ENCODE assay signal across 8 mouse cellular contexts in the genomic region with DNA sequence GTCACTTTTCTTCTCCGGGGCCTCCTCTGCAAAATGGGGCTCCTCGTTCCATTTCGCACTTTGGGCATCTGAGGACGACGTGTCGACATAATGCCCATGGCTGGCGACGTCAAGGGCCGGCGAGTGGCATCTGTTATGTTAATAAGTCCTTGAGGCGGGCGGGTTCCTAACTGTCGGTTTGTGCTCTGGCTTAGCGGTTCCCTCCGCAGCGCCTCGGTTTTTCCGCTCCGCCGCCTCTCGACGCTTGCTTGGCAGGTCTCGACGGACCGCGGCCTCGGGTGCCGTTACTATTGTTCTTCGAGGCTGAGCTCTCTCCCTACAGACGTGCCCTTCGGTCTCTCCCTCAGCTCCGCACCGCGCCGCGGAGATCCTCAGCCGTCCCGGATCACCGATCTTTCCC. TPM values are rescaled to one million over a fixed set of nuclear protein-coding genes. Genes with fewer than 3 reads are reported as not detected.
DNase-seq lines count a peak whose midpoint lies in the region; ATAC-seq and TF ChIP-seq lines count a peak whose summit lies in the region.

A gene (plus strand): TSS at position 133 of the 400 bp plus-strand sequence.

- H3K79me2 ChIP-seq in MEL (ENCODE audit: control insufficient read depth, insufficient read depth, low read length, poor library complexity), result peaks cover 38% of the 10 kb centered on the region

- H3K4me3 ChIP-seq in cerebellum, adult 2 months (replicated peaks; ENCODE audit: insufficient read depth, low read depth, low read length), result peak within 1 kb of the TSS; percentile 67
- peak within 1 kb of the TSS; percentile 94 to 97 for H3K4me3 ChIP-seq in MEL (ENCODE audit: control insufficient read depth in 1 of 2, insufficient read depth in 1 of 2, low read depth in 2 of 2, low read length in 2 of 2)
- H3K4me3 ChIP-seq in forebrain, embryonic 14.5 days (ENCODE audit: low read depth, low read length), result peak within 1 kb of the TSS; percentile 96
- H3K4me3 ChIP-seq in hindbrain, embryonic 12.5 days, result peak within 1 kb of the TSS; percentile 100
- H3K4me3 ChIP-seq in liver, embryonic 14.5 days (ENCODE audit: insufficient read depth in 1 of 2, low read depth in 2 of 2, low read length in 2 of 2), result peak within 1 kb of the TSS; percentile 69 to 79

- TF ChIP-seq RAD21 in MEL (IDR thresholded peaks at IDR 0.05; ENCODE audit: low read depth, low read length), result no peak

- H3K4me2 ChIP-seq in forebrain, embryonic 14.5 days (ENCODE audit: low read length), result peak within 1 kb of the TSS; percentile 63
- H3K4me2 ChIP-seq in hindbrain, embryonic 12.5 days (replicated peaks), result peak within 1 kb of the TSS; percentile 84
- peak within 1 kb of the TSS; percentile 84 for H3K4me2 ChIP-seq in liver, embryonic 14.5 days (ENCODE audit: low read depth)

- no peak for TF ChIP-seq POLR2A in cerebellum, adult 2 months (IDR thresholded peaks at IDR 0.05; ENCODE audit: borderline replicate concordance, insufficient read depth, low read length)
- TF ChIP-seq POLR2A in MEL (IDR thresholded peaks at IDR 0.05; ENCODE audit: control insufficient read depth in 1 of 2, insufficient read depth in 1 of 2, low read depth in 1 of 2, low read length in 2 of 2, poor library complexity in 1 of 2), result no peak

- H3K9ac ChIP-seq in MEL (ENCODE audit: control insufficient read depth, low read depth, low read length, poor library complexity, severe bottlenecking), result peak within 1 kb of the TSS; percentile 87
- peak within 1 kb of the TSS; percentile 99 for H3K9ac ChIP-seq in forebrain, embryonic 14.5 days (ENCODE audit: low read length)
- peak within 1 kb of the TSS; percentile 100 for H3K9ac ChIP-seq in hindbrain, embryonic 12.5 days
- peak within 1 kb of the TSS; percentile 82 for H3K9ac ChIP-seq in liver, embryonic 14.5 days (replicated peaks)

- H3K27ac ChIP-seq in cerebellum, adult 2 months (ENCODE audit: insufficient read depth, low read length), result peak within 1 kb of the TSS; percentile 82
- peak within 1 kb of the TSS; percentile 63 for H3K27ac ChIP-seq in MEL (ENCODE audit: control insufficient read depth, low read depth, low read length)
- H3K27ac ChIP-seq in forebrain, embryonic 14.5 days (ENCODE audit: low read depth, low read length), result peak within 1 kb of the TSS; percentile 92
- H3K27ac ChIP-seq in hindbrain, embryonic 12.5 days, result peak within 1 kb of the TSS; percentile 95
- peak within 1 kb of the TSS; percentile 34 for H3K27ac ChIP-seq in liver, embryonic 14.5 days

- no peak for DNase-seq in cerebellum, adult 2 months
- no peak for DNase-seq in cerebellum, postnatal 10 days
- no peak for DNase-seq in MEL (ENCODE audit: low read depth, low spot score)
- DNase-seq in forebrain, embryonic 14.5 days (ENCODE audit: low spot score), result no peak
- DNase-seq in liver, embryonic 14.5 days (ENCODE audit: low read depth in 3 of 3, low spot score in 3 of 3), result peak in 1 of 3 experiments; percentile 46
- DNase-seq in thymus, postnatal 4 days, result no peak
- DNase-seq in natural killer cell, adult 2 months (ENCODE audit: low spot score in 2 of 2), result no peak

- H3K4me1 ChIP-seq in cerebellum, adult 2 months (ENCODE audit: control insufficient read depth, insufficient read depth, low read length), result peaks cover 6% of the 10 kb centered on the region; the same call in 1 of the 2 replicates
- H3K4me1 ChIP-seq in MEL (ENCODE audit: control insufficient read depth in 1 of 2, insufficient read depth in 2 of 2, low read length in 2 of 2), result peaks cover 0 to 26% of the 10 kb centered on the region in 2 experiments; a peak in 3 of 4 replicates
- peaks cover 27% of the 10 kb centered on the region for H3K4me1 ChIP-seq in forebrain, embryonic 14.5 days (ENCODE audit: control insufficient read depth, insufficient read depth, low read length)
- H3K4me1 ChIP-seq in hindbrain, embryonic 12.5 days, result peaks cover 30% of the 10 kb centered on the region
- H3K4me1 ChIP-seq in liver, embryonic 14.5 days (replicated peaks; ENCODE audit: control insufficient read depth in 2 of 2, insufficient read depth in 2 of 2, low read length in 1 of 2), result peaks cover 7 to 15% of the 10 kb centered on the region in 2 experiments

- no peaks in the 10 kb centered on the region for H3K27me3 ChIP-seq in cerebellum, adult 2 months (ENCODE audit: control insufficient read depth, insufficient read depth, low read length)
- no peaks in the 10 kb centered on the region for H3K27me3 ChIP-seq in MEL (ENCODE audit: control insufficient read depth in 1 of 2, insufficient read depth in 2 of 2, low read length in 2 of 2)
- H3K27me3 ChIP-seq in forebrain, embryonic 14.5 days (replicated peaks; ENCODE audit: control insufficient read depth, insufficient read depth, low read length), result no peaks in the 10 kb centered on the region
- H3K27me3 ChIP-seq in hindbrain, embryonic 12.5 days, result no peaks in the 10 kb centered on the region
- H3K27me3 ChIP-seq in liver, embryonic 14.5 days (ENCODE audit: control insufficient read depth, insufficient read depth, low read length), result peaks cover 7% of the 10 kb centered on the region

- no peaks in the 10 kb centered on the region for H3K9me3 ChIP-seq in MEL (replicated peaks; ENCODE audit: insufficient read depth, low read length)
- no peaks in the 10 kb centered on the region for H3K9me3 ChIP-seq in forebrain, embryonic 14.5 days (replicated peaks; ENCODE audit: control insufficient read depth, low read length)
- H3K9me3 ChIP-seq in hindbrain, embryonic 12.5 days (replicated peaks), result no peaks in the 10 kb centered on the region
- H3K9me3 ChIP-seq in liver, embryonic 14.5 days (ENCODE audit: control insufficient read depth, low read length), result no peaks in the 10 kb centered on the region

- no peak for ATAC-seq in forebrain, embryonic 14.5 days
- peak; percentile 71 for ATAC-seq in hindbrain, embryonic 12.5 days (ENCODE audit: low FRiP score)
- ATAC-seq in liver, embryonic 14.5 days (ENCODE audit: insufficient read depth), result peak; percentile 62

- H3K36me3 ChIP-seq in MEL (ENCODE audit: control insufficient read depth in 1 of 2, insufficient read depth in 2 of 2, low read length in 2 of 2), result peaks cover 7 to 22% of the 10 kb centered on the region in 2 experiments; a peak in 3 of 4 replicates
- peaks cover 8% of the 10 kb centered on the region for H3K36me3 ChIP-seq in forebrain, embryonic 14.5 days (ENCODE audit: control insufficient read depth, insufficient read depth, low read length)
- peaks cover 13% of the 10 kb centered on the region for H3K36me3 ChIP-seq in hindbrain, embryonic 12.5 days
- H3K36me3 ChIP-seq in liver, embryonic 14.5 days (replicated peaks; ENCODE audit: control insufficient read depth, insufficient read depth, low read depth), result no peaks in the 10 kb centered on the region; the same call in 1 of the 2 replicates

- TF ChIP-seq CTCF in cerebellum, adult 2 months (IDR thresholded peaks at IDR 0.05; ENCODE audit: borderline replicate concordance, insufficient read depth, low read depth, low read length), result no peak
- TF ChIP-seq CTCF in MEL (IDR thresholded peaks at IDR 0.05 in 2 of 3, conservative IDR thresholded peaks at IDR 0.05 in 1 of 3; ENCODE audit: control insufficient read depth in 1 of 3, insufficient read depth in 1 of 3, low read depth in 2 of 3, low read length in 3 of 3, poor library complexity in 1 of 3, severe bottlenecking in 1 of 3), result no peak
- TF ChIP-seq CTCF in liver, embryonic 14.5 days (IDR thresholded peaks at IDR 0.05; ENCODE audit: low read depth), result no peak

- 1% methylated on average over 39 of the region's 39 CpGs for WGBS in cerebellum, adult 2 months
- WGBS in forebrain, embryonic 14.5 days, result 2% methylated on average over 39 of the region's 39 CpGs
- under 1% methylated on average over 39 of the region's 39 CpGs for WGBS in hindbrain, embryonic 12.5 days
- WGBS in liver, embryonic 14.5 days (ENCODE audit: insufficient replicate concordance), result 2% methylated on average over 39 of the region's 39 CpGs

- TF ChIP-seq EP300 in MEL (IDR thresholded peaks at IDR 0.05; ENCODE audit: low read depth in 1 of 2, low read length in 2 of 2), result no peak
- no peak for TF ChIP-seq EP300 in liver, embryonic 14.5 days (IDR thresholded peaks at IDR 0.05; ENCODE audit: low read depth)

TF ChIP-seq in MEL, 35 proteins besides CTCF, POLR2A, EP300 and RAD21:
- no peak for TF ChIP-seq CHD1 (IDR thresholded peaks at IDR 0.05; ENCODE audit: low read depth, low read length)
- TF ChIP-seq MAX (IDR thresholded peaks at IDR 0.05; ENCODE audit: low read length), result peak; percentile 53; the same call in 1 of the 2 replicates

RNA-seq across cellular contexts. Expression of the gene that starts here (rescaled TPM):
- 156 and 160 TPM in 2 replicates for polyA plus RNA-seq in cerebellum, adult 2 months (2012; rRNA removed)
- 22.8 and 27.8 TPM in 2 replicates for total RNA-seq in MEL (2012; rRNA removed)
- polyA plus RNA-seq in MEL (2012; ENCODE audit: insufficient read depth in 1 of 2, insufficient read length in 2 of 2, low read depth in 1 of 2, low replicate concordance in 2 of 2, missing spikeins in 1 of 2), result 10 to 100 TPM in 1 of 2 experiments, not detected in 1; 63.7 TPM
- 31.6 and 42.2 TPM in 2 replicates for polyA plus RNA-seq in forebrain, embryonic 14.5 days (2014; fragmentation: Nextera tagmentation; extraction: Ambion mirVana)
- 61.6 and 61.7 TPM in 2 replicates for polyA plus RNA-seq in hindbrain, embryonic 12.5 days (2016; fragmentation: Nextera tagmentation; extraction: Ambion mirVana)
- 9.2 and 15.6 TPM in 2 replicates for polyA plus RNA-seq in liver, embryonic 14.5 days (2012; rRNA removed)
- polyA plus RNA-seq in liver, embryonic 14.5 days (2014; fragmentation: Nextera tagmentation; extraction: Ambion mirVana), result 5.2 and 5.6 TPM in 2 replicates

Comparison
In these comparisons a context has a peak if more than half of its experiments do, and no peak if none do; other contexts are left out.
1. H3K27ac ChIP-seq: peak in every context shown above with its lines; median percentile 95 in hindbrain, embryonic 12.5 days; 92 in forebrain, embryonic 14.5 days; 82 in cerebellum, adult 2 months; 63 in MEL; 34 in liver, embryonic 14.5 days.